Mouse (Mus musculus) stomach, postnatal 0 days (tissue): ENCODE data around the gene Bnc2.

Source experiments
- CTCF ChIP-seq: IDR thresholded peaks from 2 replicates; pipeline ENCODE4 v1.5.1; 2016; ENCODE audit warnings: antibody characterized with exemption, low read depth, mild to moderate bottlenecking, moderate library complexity
- EP300 ChIP-seq: optimal IDR thresholded peaks from 2 replicates; pipeline ENCODE3; 2016; ENCODE audit warnings: antibody characterized with exemption

- no peak for TF ChIP-seq CTCF
- no peak for TF ChIP-seq EP300
These were observed 313.9 kb downstream of the Bnc2 start for GRCm38 (mm10) chr4:84361165-84361564.
